Mouse (Mus musculus): ENCODE data around the gene Ifrd1.

Ifrd1 gene

DNA sequence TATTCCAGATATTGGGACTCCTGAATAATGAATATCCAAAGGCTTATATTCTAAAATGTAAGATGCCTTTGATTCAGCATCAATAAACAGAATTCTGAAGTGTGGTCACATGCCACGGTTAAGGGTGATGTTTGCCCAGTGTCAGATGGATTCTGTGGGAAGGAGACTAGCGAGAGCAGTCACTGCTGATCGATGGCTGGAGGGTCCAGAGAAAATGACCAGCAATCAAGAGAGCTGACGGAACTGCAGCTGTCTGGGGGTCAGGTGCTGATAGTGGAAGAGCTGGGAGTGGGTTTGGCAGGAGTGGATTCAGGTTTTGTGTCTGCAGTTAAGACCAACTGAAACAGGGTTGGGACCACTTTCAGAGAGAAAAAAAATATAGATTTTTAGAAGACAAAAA lies 5.1 kb downstream of the Ifrd1 start:
- no peak for DNase-seq (ENCODE audit: low spot score)

DNA sequence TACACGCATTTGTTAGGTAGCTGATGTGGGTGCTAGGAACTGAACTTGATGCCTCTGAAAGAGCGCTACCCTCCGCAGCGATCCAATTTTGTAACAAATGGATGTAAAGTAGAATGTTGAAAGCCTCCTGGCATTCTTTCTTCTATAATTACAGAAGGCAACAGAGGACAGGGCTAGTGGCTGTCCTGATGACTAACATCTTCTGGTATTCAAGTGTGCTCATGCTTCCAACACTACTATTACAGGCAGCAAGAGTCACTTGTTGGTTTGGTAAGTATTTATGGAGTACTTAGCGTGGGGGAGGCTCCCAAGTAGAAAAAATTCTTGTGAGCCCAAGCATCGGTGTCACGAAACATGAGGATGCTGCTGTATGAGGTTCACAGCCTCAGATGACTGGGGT lies 9.1 kb downstream of the Ifrd1 start:
- no peak for DNase-seq (ENCODE audit: low spot score)

DNA sequence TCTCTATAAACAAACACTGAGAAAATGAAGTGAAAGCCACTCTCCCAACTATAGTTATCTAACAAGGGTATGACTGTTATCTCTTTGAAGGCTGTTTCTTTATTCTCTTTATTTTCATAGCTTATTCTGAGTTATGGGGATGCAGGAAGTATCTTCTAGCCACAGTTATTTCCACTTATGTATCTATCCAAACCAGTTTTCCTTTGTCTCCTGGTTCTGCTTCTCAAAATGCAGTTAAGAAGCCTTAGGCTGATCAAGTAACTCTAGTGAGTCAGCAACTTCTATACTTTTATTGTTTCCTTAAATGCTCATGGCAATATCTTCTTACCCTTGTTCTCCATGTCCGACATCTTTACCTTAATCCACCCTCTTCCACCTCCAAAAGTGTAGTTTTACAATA lies 16.1 kb downstream of the Ifrd1 start:
- DNase-seq (ENCODE audit: low spot score) = no peak

DNA sequence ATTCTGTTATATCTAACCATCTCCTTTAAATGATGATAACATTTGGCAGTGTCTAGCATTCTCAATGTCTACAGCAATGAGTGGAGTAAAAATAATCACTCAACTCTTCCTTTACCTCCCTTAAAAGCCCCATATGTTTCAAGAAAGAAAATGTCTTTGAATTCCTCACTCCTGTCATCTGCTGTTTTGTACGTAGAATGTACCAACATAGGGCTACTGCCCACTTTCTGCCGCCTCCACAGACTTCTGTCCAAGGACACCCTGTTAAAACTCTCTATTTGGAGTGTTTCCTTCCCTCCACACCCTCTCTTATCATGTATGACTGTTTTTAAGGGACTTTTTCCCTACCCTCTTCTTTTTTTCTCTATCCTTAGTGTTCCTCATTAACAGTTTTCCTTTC lies 16.7 kb downstream of the Ifrd1 start:
- DNase-seq (ENCODE audit: low spot score) = no peak

DNA sequence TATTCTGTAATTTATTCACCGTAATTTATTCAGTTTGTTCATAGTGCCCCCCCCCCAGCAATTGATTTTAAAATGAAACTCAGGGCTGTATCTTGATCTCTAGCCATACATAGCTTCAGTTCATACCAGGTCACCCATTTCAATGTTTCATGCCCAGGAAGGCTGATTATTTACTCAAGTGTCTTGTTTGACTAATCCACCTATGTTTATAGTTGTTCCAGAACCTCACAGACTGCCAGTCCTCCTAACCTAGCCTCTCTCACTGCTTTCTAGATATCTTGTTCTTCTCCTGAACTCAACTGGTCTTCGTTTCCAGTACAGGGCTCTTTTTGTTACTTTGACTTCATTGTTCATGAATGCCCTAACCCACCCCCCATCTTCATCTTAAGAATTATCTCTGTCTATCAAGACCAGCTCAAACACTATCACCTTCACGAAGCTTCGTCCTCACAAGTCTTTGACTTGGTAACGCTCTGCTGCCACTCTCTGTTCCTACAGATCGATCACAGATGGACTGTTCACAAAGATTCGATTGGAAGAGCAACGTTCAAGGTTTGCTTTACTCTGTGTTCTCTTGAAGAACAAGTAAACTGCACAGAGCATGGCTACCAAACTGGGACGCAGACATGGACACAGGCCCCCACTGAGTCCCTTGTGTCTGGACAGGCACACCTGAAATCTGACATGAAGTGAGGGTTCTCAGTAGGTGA lies 24.0 kb downstream of the Ifrd1 start:
- DNase-seq (ENCODE audit: low spot score) = no peak

DNA sequence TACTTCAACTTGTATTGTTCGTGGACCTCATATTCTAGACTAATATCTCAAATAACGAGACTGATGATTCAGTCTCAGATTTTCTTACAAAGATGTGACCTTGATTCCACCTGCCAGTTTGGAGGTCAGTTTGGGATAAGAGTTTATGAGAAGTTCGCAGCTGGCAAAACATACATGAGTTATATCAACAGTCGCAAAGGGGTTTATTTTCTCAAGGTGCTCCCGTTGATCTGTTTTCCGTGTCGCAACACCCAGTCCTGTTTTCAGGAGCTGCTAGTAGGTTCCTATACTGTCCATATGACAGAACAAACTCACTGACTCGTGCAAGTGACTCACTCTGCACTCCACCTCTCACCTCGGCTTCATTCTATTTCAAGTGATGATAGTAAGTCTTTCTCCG lies 24.6 kb downstream of the Ifrd1 start:
- DNase-seq (ENCODE audit: low spot score) = no peak

DNA sequence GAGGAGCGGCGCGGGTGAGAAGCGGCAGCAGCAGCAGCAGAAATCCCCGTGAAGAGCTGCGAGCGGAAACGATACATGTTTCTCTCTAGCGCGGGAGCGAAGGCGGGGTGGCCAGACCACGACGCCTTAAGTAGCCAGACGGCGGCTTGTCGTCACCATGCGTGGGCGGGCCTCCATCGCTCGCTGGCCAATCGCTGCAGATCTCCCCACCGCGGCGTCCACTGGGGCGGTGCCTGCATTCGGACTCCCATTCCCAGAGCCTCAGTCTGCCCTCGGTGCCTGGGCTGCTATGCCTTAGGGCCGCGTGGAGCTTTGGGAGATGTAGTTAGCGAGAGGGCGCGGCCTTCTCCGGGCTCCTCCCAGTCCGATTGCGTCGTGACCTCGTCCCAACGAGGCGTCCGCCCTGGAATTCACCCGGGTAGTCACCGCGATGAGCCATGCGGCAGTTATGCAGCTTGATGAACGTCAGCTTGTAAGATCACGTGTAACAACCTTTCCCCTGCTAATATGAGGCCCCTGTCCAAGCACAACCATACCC lies 25.2 kb downstream of the Ifrd1 start:
- peak; percentile 99 for DNase-seq (ENCODE audit: low spot score)

DNA sequence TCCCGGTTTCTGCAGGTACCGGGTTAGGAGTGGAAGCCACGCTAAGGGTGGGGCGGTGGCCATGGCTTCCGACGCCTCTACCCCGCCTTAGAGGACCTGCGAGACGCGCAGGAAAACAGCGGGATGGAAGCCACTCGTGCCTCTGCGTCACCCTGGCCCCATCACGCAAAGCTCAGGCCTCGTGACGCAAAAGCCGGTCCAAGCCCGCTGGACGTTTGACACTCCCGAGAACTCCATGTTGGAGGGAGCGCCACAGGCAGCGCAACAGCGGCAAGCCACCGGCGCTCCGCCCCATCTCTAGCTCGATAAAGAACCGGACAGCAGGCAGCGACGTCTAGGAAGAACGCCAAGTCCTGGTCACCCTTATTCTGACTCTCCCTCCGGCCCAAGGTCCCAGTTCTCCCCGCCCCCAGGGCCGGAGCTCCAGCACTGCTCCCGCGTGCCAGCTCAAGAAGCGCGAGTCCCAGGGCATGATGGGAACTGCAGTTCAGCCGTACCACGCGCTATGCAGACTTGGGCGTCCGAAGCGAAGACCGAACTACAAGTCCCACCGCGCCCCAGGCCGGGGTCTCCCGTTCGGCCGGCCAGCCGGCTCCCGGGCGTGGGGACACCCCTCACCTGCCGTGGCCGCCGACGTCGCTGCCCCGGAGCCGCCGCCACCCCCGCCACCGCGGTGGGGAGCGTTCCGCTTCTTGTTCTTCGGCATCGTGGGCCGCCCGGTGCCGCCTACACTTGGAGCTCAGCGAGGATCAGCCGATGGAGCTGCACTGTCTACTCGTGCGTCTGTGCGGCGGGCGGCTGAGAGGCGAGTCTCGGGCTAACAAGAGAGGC lies 25.8 kb downstream of the Ifrd1 start:
- DNase-seq (ENCODE audit: low spot score) = peak; percentile 98

DNA sequence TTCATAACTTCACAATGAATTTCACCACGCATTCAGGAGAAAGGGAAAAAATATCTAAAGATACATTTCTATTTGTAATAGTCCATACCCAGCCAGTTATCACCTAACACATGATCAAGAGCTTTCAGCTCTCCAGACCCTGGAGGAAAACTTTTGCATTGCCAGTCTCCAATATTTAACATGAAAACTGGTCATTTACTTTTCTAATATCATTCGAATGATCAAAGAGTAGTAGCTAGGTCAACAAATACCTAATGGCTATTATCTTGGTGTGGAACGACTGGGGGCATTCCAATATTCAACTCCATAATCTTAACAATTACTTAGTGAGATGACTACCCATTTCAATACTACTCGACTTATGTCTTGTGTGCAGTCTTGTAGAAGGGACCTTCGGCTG lies 26.7 kb downstream of the Ifrd1 start:
- DNase-seq (ENCODE audit: low spot score) = no peak

DNA sequence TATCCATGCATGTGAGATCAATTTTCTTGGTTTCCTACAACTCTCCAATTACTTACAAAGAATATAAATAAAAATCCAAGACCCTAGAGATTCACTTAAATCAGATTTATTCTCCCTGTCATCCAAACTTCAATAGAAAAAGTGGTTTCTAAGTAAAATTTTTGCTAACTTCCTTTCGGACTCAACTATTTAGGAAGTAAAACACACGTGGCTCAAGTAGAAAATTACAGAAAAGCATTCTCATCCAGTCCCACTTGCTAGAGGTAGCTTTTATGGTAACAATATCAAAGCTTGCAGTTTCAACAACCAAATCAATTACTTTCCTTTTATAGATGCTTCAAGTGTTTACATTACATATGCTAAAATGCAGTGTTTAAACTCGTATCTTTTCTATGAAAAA lies 27.4 kb downstream of the Ifrd1 start:
- no peak for DNase-seq (ENCODE audit: low spot score)

DNA sequence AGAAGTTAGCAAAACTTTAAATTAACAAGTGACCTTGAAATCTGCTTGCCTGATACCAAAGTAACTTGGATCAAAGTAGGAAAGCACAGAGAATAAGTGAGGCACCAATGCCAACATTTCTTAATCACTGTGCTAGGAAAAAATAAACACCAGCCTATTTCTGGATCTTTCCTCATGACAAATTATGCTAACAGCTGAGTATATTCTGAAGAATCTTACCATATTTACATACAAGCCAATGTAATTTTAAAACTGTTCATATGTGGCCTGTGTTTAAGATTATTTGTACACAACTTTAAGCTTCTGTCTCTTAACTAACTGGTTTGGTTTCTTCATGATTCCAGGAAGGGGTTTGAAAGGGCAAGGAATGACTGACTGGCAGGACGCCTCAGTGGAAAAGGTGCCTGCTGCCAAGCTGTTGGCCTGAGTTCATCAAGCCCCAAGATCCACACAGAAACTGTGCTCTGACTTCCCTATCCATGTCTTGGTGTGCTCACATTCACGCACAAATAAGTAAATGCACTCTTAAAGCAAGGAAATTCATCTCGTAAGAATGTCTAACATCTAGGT lies 28.2 kb downstream of the Ifrd1 start:
- no peak for DNase-seq (ENCODE audit: low spot score)

DNA sequence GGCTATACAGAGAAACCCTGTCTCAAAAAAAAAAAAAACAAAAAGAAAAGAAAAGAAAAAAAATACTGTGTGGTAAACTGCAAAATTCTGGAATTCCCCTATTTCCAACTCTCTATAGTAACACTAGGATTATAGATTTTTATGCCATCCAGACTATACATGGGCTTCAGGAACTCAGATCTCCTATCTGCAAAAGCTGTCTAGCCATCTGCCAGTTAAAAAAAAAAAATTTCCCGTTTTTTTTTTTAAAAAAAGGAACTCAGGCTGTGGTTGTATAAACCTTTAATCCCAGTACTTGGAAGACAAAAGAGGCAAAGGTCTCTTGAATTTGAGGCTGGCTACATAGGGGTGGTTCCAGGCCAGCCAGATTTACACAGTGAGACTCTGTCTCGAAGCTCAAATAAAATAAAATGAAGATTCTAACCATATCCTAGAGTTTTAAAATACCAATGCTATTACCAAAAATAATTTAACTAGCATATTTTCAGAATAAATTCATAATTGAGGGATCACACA lies 29.8 kb downstream of the Ifrd1 start:
- no peak for DNase-seq (ENCODE audit: low spot score)

DNA sequence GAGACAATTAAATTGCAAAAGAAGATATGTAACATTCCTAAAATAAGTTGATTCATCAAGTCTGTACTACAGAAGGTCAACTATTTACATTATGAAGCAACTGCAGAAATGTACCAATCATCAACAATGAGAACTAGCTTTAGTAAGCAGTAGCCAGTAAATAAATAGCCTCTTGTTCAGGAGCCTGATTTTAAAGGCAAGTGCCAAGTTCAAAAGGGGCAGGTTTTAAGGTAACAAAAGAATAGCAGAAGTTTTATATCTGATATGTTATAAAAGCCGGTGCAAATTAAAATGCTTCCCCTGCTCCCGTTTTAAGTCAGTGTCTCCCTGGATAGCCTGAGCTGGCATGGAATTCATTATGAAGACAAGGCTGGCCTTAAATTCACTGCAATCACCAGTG lies 30.5 kb downstream of the Ifrd1 start:
- DNase-seq (ENCODE audit: low spot score) = no peak

DNA sequence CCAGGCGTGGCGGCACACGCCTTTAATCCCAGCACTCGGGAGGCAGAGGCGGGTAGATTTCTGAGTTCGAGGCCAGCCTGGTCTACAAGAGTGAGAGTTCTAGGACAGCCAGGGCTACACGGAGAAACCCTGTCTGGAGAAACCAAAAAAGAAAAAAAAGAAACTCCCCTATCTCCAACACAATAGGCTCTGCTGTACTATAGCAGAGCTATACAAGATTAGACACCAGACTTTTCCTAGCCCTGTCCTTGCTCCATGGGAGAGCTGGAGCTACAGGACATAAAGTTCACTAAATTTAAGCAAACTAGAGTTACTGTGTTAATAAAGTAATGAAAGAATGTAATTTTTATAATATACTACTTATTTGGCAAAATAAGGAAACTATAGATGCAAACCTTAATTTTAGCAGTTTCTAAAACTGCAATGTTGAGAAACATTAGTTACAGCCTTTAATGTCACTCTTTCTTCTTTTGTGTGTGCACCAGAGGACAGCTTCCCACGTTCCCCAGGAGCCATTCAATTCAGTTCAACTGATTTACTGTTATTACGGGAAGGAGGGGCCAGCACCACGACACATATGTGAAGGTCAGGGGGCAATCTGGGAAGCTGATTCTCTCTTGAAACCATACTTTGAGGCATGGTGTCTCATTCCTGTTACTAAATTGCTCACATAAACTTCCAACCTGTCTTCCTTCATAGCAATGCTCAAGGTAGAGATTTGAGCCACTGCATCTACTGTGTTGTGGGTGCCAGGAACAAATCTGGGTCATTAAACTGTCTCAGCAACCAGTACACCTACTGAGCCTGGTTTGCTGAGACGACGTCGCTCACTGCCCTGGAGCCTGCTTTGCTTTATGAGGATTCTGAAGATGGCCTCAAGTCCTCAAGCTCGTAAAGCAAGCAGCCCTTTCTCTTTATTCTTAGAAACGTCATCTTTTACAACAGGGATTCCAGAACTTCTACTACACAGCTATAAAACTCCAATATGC lies 33.1 kb downstream of the Ifrd1 start:
- DNase-seq (ENCODE audit: low spot score) = no peak

DNA sequence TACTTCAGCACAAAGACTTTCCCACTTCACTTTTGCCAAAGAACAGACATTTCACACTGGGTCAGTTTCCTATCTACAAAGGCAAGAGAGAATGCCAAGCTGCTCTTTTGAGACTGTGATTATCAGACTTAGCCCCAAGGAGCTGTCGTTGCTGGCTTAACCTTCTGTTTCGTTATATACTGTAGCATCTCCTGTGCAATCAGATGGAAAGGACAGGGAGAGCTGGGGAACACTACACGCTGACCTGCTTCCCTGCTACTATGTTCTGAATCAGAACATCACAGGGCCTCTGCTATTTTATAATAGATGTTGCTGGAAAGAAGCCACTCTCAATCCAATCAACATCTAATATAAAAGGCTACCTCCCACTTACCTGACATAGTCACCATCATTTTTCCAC lies 39.3 kb downstream of the Ifrd1 start:
- DNase-seq (ENCODE audit: low spot score) = no peak

DNA sequence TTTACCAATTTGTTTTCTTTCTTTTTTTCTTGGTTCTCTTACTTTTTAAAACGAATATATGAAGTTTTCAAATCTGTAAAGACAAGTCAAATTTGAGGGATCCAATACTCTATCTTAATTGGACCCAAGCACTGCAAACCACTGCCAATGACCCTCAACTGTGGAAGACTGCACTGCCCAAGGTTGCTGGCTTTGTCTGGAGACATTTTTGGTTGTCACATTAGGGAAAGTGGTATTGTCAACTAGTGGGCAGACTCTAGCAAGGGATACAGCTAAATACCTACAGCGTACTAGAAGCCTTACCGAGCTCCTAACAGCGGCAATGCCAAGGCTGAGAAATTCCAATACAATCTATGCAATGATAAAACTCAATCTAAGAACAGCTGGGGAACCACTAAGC lies 40.4 kb downstream of the Ifrd1 start:
- no peak for DNase-seq (ENCODE audit: low spot score)

DNA sequence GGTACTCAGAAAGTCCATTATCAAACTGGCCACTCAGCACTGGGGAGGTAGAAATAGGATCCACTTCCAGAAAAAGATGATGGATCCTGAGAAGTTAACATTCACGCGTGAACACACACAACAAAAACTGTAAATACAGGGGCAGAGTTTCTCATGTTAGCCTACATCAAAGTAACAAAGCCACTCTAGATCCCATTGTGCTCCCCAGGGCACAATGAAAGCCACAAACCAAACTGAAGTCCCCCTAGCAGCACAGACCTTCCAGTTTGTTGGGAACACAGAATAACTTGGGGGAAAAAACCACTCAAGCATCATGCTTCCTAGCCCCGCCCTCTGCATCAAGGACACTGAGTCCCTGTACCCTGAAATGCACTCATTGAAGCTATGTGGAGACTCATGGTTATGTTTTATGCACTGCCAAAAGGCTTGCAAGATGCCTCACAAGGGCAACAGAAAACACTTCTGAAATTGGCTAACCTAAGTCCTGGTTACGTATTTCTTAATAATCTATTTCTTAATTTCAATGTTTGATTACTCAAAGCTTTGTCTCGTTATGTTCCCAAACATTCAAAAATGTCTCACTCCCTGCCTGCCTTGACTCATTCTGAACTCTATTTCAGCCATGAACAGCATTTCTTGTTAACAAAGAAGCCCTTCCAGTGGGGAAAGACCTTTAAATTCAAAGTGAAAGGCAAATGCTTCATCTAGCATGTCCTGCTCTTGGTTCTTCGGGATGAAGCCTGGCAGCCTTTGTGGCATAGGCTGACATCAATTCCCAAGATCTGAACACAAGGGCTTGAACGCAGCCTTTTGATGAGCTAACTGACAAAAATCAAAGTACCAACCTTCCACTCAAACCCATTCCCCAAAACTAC lies 45.9 kb downstream of the Ifrd1 start:
- DNase-seq (ENCODE audit: low spot score) = no peak

DNA sequence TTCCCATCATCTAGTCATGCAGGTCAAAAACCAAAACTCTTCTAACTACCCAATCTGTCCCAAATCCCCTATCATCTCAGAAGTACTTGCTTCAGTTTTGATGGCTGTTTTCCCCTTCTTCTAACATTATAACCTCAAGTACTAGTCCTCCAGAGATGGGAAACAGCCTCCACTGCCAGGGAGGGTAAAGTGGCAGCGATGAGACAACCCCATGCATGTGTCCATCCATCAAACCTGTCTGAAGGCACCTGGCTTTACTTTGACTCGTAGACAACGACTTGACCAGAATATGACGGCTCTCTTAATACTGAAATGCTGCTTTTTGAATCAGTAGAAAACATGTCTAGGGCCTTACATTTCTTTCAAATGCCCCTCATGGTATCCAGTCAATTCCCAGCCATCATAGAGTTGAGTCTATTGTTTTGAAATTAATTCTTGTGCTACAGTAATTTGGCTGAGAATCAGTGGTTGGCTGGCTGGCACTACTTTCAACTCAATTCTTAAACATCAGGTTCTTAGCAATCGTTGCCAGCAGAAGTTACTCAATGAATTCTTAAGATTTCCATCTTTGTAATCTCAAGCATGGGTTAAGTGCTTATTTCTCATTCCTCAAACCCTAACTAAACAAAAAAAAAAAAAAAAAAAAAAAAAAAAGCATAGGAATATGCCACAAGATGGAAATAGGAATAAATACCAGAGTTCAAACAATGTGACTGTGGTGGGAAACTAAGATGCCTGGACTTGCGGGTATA lies 47.6 kb downstream of the Ifrd1 start:
- no peak for DNase-seq (ENCODE audit: low spot score)

DNA sequence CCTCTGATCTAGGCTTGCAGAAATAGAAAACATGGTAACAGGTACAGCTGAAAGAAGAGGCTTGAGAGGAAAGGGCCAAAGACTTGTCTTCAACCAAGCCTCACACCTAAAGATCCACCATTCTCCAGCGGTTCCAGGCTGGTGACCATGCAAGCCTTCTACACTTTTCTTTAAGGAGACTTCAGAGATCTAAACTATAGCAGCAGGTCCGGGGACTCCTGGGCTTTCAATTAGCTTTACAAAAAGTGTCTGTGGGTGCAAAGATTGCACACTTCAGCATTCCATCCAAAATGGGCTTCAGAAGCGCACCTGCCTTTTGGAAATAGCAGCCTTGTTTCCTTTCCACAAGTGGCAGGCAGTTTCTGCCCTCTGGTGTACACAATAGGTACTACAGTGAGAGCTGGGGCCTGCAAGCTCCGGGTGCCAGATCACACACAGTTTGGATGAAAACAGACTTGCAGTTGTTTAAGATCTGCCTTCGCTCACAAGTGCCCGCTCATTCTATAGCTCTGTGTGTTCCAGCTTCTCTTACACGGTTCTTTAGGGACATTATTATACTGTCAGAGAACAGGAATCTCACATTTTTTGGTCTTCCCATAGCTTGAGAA lies 48.4 kb downstream of the Ifrd1 start:
- peak; percentile 24 for DNase-seq (ENCODE audit: low spot score)
